Mouse (Mus musculus): Measurements from ENCODE around the gene Abhd6. TPM values are rescaled to one million over a fixed set of nuclear protein-coding genes. Genes with fewer than 3 reads are reported as not detected.

Gene Abhd6
- polyA plus RNA-seq, 1 experiment from 2014 or later: 30.2 TPM

- Histone ChIP-seq H3K4me3 (replicated peaks) (no peak overlapping the region), H3K4me1 (0 out of 2 replicates have a peak, but pooled peaks cover 4% of the 10 kb centered on the region), H3K36me3 (no peaks in the 10 kb centered on the region), H3K9me3 (replicated peaks) (no peaks in the 10 kb centered on the region), H3K9ac (no peak overlapping the region), H3K27me3 (no peaks in the 10 kb centered on the region), H3K27ac (replicated peaks) (no peak overlapping the region), H3K4me2 (replicated peaks) (no peak overlapping the region)
- WGBS: 97% methylated on average over 6 of the region's 6 CpGs
- ATAC-seq (ENCODE audit: insufficient number of reproducible peaks, low FRiP score, low TSS enrichment, low read depth): no peak
These were observed 13.1 kb downstream of the Abhd6 start for GRCm38 (mm10) chr14:8015756-8016155.

DNA sequence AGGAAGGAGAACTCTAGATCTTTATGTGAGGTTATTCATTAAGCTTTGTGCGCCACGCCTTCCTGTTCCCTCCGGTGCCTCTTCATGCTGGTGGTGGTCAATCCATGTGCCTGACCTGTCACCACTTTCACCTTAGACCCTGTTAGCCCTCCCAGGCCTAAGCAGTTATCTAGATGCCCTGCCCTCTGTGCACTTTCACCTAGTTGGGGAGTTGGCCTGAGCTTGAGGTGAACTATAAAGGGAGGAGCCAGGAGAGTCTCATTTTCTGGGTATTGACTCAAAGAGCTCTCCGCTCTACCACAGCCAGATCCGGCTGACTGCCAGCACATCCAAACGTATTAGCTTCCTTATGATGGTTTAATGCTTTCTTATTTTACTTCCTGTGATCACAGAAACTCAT lies 13.6 kb downstream of the Abhd6 start:
- WGBS: 75% methylated on average over 6 of the region's 6 CpGs
- H3K27me3 ChIP-seq: no peaks in the 10 kb centered on the region
- H3K27ac ChIP-seq (replicated peaks): no peak overlapping the region
- no peak overlapping the region for H3K4me3 ChIP-seq (replicated peaks)
- no peaks in the 10 kb centered on the region for H3K9me3 ChIP-seq (replicated peaks)
- no peaks in the 10 kb centered on the region for H3K36me3 ChIP-seq
- no peak overlapping the region for H3K9ac ChIP-seq
- no peak; the same call in 1 of the 2 replicates for ATAC-seq (ENCODE audit: insufficient number of reproducible peaks, low FRiP score, low TSS enrichment, low read depth)
- 0 out of 2 replicates have a peak, but pooled peaks cover 4% of the 10 kb centered on the region for H3K4me1 ChIP-seq
- no peak overlapping the region for H3K4me2 ChIP-seq (replicated peaks)

GRCm38 (mm10) chr14:8016951-8017350 lies 14.2 kb downstream of the Abhd6 start:
- Histone ChIP-seq H3K9me3 (replicated peaks) (no peaks in the 10 kb centered on the region), H3K27me3 (no peaks in the 10 kb centered on the region), H3K4me2 (replicated peaks) (no peak overlapping the region), H3K9ac (no peak overlapping the region), H3K4me3 (replicated peaks) (no peak overlapping the region), H3K27ac (replicated peaks) (no peak overlapping the region), H3K4me1 (0 out of 2 replicates have a peak, but pooled peaks cover 4% of the 10 kb centered on the region), H3K36me3 (no peaks in the 10 kb centered on the region)
- WGBS: 85% methylated on average over 1 of the region's 1 CpGs
- ATAC-seq (ENCODE audit: insufficient number of reproducible peaks, low FRiP score, low TSS enrichment, low read depth): no peak

DNA sequence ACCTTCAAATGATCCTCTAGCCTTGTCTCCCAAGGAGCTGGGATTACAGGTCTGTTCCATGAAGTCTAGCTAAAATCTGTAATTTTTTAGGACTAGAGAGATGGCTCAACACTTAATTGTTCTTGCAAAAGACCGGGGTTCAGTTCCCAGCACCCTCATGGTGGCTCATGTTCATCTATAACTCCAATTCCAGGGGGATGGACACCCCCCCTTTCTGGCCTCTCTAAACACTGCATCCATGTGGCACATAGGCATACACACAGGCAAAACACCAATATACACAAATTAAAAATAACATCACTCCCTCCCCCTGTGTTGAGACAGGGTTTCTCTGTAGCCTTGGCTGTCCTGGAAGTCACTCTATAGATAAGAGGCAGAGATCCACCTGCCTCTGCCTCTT lies 17.3 kb downstream of the Abhd6 start:
- no peak for ATAC-seq (ENCODE audit: insufficient number of reproducible peaks, low FRiP score, low TSS enrichment, low read depth)
- H3K4me3 ChIP-seq (replicated peaks): no peak overlapping the region
- no peaks in the 10 kb centered on the region for H3K27me3 ChIP-seq
- no peak overlapping the region for H3K9ac ChIP-seq
- H3K27ac ChIP-seq (replicated peaks): no peak overlapping the region
- no peak overlapping the region for H3K4me2 ChIP-seq (replicated peaks)
- 97% methylated on average over 1 of the region's 1 CpGs for WGBS
- H3K9me3 ChIP-seq (replicated peaks): no peaks in the 10 kb centered on the region
- no peaks in the 10 kb centered on the region for H3K36me3 ChIP-seq
- no peaks in the 10 kb centered on the region for H3K4me1 ChIP-seq

GRCm38 (mm10) chr14:8020546-8020945 lies 17.8 kb downstream of the Abhd6 start:
- Histone ChIP-seq H3K4me1 (no peaks in the 10 kb centered on the region), H3K4me3 (replicated peaks) (no peak overlapping the region), H3K36me3 (no peaks in the 10 kb centered on the region), H3K4me2 (replicated peaks) (no peak overlapping the region), H3K9me3 (replicated peaks) (no peaks in the 10 kb centered on the region), H3K9ac (no peak overlapping the region), H3K27ac (replicated peaks) (no peak overlapping the region), H3K27me3 (no peaks in the 10 kb centered on the region)
- 78% methylated on average over 7 of the region's 7 CpGs for WGBS
- ATAC-seq (ENCODE audit: insufficient number of reproducible peaks, low FRiP score, low TSS enrichment, low read depth): no peak

DNA sequence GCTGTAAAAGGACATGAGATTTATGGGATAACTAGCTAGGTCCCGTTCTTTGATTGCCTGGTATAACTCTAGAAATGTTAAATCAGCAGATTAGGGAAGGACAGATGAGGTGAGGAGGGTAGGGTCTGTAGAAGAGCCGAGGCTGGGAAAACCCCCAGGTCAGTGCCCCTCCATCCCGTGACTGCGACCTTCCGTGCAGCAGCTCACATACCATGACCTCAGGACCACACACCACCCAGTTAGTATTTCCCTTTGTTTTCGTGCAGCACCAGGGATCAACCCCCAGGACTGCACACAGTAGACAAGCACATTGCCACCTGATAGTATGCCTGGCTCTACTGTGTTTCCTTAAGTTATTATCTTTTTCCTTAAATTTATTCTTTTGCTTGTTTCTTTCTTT lies 21.8 kb downstream of the Abhd6 start:
- 46% methylated on average over 6 of the region's 6 CpGs for WGBS

GRCm38 (mm10) chr14:8024936-8025335 lies 22.2 kb downstream of the Abhd6 start:
- Histone ChIP-seq H3K27ac (replicated peaks) (no peak overlapping the region), H3K9me3 (replicated peaks) (no peaks in the 10 kb centered on the region), H3K36me3 (no peaks in the 10 kb centered on the region), H3K4me2 (replicated peaks) (no peak overlapping the region), H3K4me3 (replicated peaks) (no peak overlapping the region), H3K4me1 (no peaks in the 10 kb centered on the region), H3K27me3 (no peaks in the 10 kb centered on the region), H3K9ac (no peak overlapping the region)
- WGBS: 84% methylated on average over 10 of the region's 10 CpGs
- ATAC-seq (ENCODE audit: insufficient number of reproducible peaks, low FRiP score, low TSS enrichment, low read depth): no peak

More for the DNA sequence above, 21.8 kb downstream of the Abhd6 start:
- H3K36me3 ChIP-seq: no peaks in the 10 kb centered on the region
- H3K27ac ChIP-seq (replicated peaks): no peak overlapping the region
- no peak overlapping the region for H3K4me2 ChIP-seq (replicated peaks)
- no peaks in the 10 kb centered on the region for H3K4me1 ChIP-seq
- no peak overlapping the region for H3K4me3 ChIP-seq (replicated peaks)
- no peaks in the 10 kb centered on the region for H3K27me3 ChIP-seq
- no peak overlapping the region for H3K9ac ChIP-seq
- no peaks in the 10 kb centered on the region for H3K9me3 ChIP-seq (replicated peaks)
- ATAC-seq (ENCODE audit: insufficient number of reproducible peaks, low FRiP score, low TSS enrichment, low read depth): no peak

DNA sequence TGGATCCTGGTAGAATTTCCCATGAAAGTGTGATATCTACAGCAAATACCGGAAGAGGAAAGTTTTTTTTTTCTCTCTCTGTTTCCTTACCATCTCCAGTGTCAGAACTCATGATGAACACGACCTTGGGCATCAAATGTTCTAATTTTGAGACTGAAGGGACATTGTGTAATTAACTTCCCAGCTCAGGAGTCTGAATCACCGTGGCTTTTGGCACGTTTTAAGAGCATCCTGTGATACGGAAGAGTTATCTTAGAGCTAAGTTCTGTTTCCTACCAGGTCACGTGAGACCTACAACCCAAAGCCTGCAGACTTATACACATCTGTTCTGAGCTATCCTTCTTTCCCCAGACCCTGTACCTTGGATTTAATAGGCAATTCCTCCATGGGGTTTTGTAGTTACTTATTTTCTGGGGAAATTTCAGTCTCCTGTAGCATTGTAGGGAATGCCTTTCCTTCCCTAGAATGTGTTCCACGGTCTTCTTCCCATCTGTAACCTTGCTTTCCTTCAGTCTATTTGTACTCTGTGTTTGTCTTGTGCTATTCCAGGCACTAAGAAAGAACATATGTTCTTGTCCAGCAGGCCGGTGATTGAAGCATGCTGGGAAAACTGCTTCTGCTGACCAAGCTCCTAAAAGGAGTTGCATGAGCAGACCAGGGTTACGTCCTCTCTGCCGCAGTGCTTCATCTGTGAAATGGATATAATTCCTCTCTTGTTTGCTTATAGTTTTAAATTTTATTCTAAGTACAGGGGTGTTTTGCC lies 24.2 kb downstream of the Abhd6 start:
- Histone ChIP-seq H3K4me1 (no peaks in the 10 kb centered on the region), H3K9ac (no peak overlapping the region), H3K4me2 (replicated peaks) (no peak overlapping the region), H3K27ac (replicated peaks) (no peak overlapping the region), H3K36me3 (no peaks in the 10 kb centered on the region), H3K27me3 (no peaks in the 10 kb centered on the region), H3K4me3 (replicated peaks) (no peak overlapping the region), H3K9me3 (replicated peaks) (no peaks in the 10 kb centered on the region)
- ATAC-seq (ENCODE audit: insufficient number of reproducible peaks, low FRiP score, low TSS enrichment, low read depth): no peak
- 70% methylated on average over 10 of the region's 10 CpGs for WGBS

DNA sequence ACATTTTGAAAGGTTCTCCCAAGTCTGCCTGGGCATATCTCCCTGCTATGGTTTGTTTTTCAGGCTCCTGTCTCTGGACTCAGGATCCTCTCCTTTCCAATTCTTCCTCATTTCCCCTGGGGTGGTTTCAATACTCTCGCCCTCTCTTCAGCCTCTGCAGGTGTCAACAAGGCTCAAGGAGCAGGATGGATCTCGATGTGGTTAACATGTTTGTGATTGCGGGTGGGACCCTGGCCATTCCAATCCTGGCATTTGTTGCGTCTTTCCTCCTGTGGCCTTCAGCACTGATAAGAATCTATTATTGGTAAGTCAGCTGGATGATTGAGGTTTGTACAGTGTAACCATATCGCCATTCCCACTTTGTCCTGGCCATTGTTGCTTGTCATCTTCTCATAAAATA lies 25.4 kb downstream of the Abhd6 start:
- Histone ChIP-seq H3K4me3 (replicated peaks) (no peak overlapping the region), H3K9me3 (replicated peaks) (no peaks in the 10 kb centered on the region), H3K36me3 (no peaks in the 10 kb centered on the region), H3K27ac (replicated peaks) (no peak overlapping the region), H3K4me2 (replicated peaks) (no peak overlapping the region), H3K9ac (no peak overlapping the region), H3K4me1 (no peaks in the 10 kb centered on the region), H3K27me3 (no peaks in the 10 kb centered on the region)
- WGBS: 78% methylated on average over 5 of the region's 5 CpGs
- ATAC-seq (ENCODE audit: insufficient number of reproducible peaks, low FRiP score, low TSS enrichment, low read depth): no peak

DNA sequence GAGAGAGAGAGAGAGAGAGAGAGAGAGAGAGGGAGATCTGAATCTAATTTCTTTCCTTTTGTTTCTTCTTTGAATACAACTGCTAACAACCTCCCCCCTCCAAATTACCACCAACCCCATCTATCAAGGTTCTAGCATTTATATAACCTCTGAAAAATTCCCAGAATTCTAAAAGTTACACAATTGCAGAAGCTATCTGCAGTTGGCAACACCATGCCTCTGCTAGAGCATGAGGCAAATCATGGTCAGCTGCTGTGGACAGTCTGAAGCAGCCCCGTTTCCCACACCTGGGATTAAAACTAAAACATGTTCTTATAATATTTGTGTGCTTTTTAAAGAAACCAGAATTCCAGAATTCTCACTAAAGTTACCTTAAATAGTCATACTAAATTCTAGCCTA lies 27.1 kb downstream of the Abhd6 start:
- Histone ChIP-seq H3K27me3 (no peaks in the 10 kb centered on the region), H3K4me3 (replicated peaks) (no peak overlapping the region), H3K36me3 (no peaks in the 10 kb centered on the region), H3K9ac (no peak overlapping the region), H3K4me2 (replicated peaks) (no peak overlapping the region), H3K27ac (replicated peaks) (no peak overlapping the region), H3K9me3 (replicated peaks) (no peaks in the 10 kb centered on the region), H3K4me1 (no peaks in the 10 kb centered on the region)
- WGBS: 85% methylated on average over 1 of the region's 1 CpGs
- no peak for ATAC-seq (ENCODE audit: insufficient number of reproducible peaks, low FRiP score, low TSS enrichment, low read depth)

DNA sequence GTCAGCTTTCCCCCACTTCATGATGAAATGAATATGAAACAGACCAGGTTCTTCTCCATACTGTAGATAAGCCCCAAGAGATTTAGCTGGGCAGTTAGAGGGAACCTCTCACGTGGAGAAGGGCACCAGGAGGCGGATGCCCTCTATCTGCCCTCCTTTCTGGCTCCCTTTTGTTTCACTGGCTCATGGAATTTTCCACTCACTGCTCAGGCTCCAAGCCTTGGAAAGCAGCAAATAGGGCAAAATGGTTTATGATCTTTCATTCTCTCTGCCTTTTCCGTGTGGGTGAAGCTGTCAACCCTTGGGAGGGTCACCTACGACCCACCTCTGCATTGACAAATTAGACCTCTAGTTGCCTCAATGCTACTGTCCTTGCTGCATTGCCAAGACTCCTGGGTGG lies 27.8 kb downstream of the Abhd6 start:
- WGBS: 68% methylated on average over 4 of the region's 4 CpGs

More for the DNA sequence above, 27.8 kb downstream of the Abhd6 start:
- Histone ChIP-seq H3K27me3 (no peaks in the 10 kb centered on the region), H3K27ac (replicated peaks) (no peak overlapping the region), H3K9ac (no peak overlapping the region), H3K9me3 (replicated peaks) (no peaks in the 10 kb centered on the region), H3K4me2 (replicated peaks) (no peak overlapping the region), H3K4me1 (no peaks in the 10 kb centered on the region), H3K4me3 (replicated peaks) (no peak overlapping the region), H3K36me3 (no peaks in the 10 kb centered on the region)
- no peak for ATAC-seq (ENCODE audit: insufficient number of reproducible peaks, low FRiP score, low TSS enrichment, low read depth)
